Mouse (Mus musculus) E14TG2a.4 (cell line): Measurements from ENCODE around the gene Coa7.

Experiments used
- CTCF ChIP-seq: conservative IDR thresholded peaks from 2 replicates; pipeline ENCODE4 v1.5.1; 2014; ENCODE audit warnings: low read length
- NANOG ChIP-seq: IDR thresholded peaks from 2 replicates; pipeline ENCODE4 v1.6.1; 2014; ENCODE audit warnings: borderline replicate concordance, low read length, mixed read lengths
- POU5F1 ChIP-seq: IDR thresholded peaks from 2 replicates; pipeline ENCODE4 v1.6.1; 2014; ENCODE audit warnings: low read length, borderline replicate concordance

- no peak for TF ChIP-seq CTCF
- TF ChIP-seq NANOG: no peak
- TF ChIP-seq POU5F1: no peak
These were observed 32.5 kb downstream of the Coa7 start for GRCm38 (mm10) chr4:108360136-108361055.
